8 mouse cellular contexts compared by ENCODE assay signal in the genomic region with DNA sequence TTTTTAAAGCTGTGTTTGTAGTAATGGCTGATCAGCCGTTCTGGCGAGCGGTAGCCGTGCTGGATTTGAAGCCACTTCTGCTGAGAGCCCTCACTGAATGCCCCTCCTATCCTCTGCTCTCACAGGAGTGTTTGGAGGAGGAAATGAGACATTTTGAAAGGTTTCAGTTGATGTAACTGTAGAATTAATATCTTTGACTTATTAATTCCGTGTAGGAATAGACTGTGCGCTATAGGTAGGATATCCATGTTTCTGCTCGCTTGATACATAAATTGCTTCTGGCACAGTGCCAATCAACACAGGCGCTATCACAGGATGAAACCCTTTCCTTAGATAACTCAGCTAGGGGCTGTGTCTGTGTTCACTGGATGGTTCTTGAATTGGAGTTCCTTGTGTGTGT.
DNase-seq lines count a peak whose midpoint lies in the region; ATAC-seq and TF ChIP-seq lines count a peak whose summit lies in the region.

No protein-coding gene starts in this region.

- TF ChIP-seq EP300 in heart, adult 2 months (IDR thresholded peaks at IDR 0.05; ENCODE audit: insufficient read depth, low read depth, low read length): no peak

- peaks cover 5% of the 10 kb centered on the region for H3K79me2 ChIP-seq in heart, adult 2 months (replicated peaks; ENCODE audit: control insufficient read depth, insufficient read depth, low read length)

- H3K4me1 ChIP-seq in heart, adult 2 months (ENCODE audit: control insufficient read depth, insufficient read depth, low read length): peaks cover 8% of the 10 kb centered on the region
- peaks cover 51% of the 10 kb centered on the region for H3K4me1 ChIP-seq in forebrain, embryonic 15.5 days

- TF ChIP-seq POLR2A in heart, adult 2 months (IDR thresholded peaks at IDR 0.05; ENCODE audit: insufficient read depth, low read depth, low read length): no peak

- no peak for TF ChIP-seq CTCF in heart, adult 2 months (IDR thresholded peaks at IDR 0.05)

- peak; percentile 33; the same call in 1 of the 2 replicates for ATAC-seq in forebrain, embryonic 15.5 days (replicated peaks)
- ATAC-seq in megakaryocyte, adult 5-6 weeks (ENCODE audit: poor library complexity, severe bottlenecking): 0 out of 2 replicates have a peak, but pooled peaks have one; percentile 33

- no peak overlapping the region for H3K4me3 ChIP-seq in heart, adult 2 months
- H3K4me3 ChIP-seq in forebrain, embryonic 15.5 days: no peak overlapping the region

- no peak overlapping the region for H3K27ac ChIP-seq in heart, adult 2 months
- H3K27ac ChIP-seq in forebrain, embryonic 15.5 days (replicated peaks): peak overlapping the region; percentile 73

- 35% methylated on average over 8 of the region's 8 CpGs for WGBS in heart, adult 2 months
- whole genome bisulfite sequencing in forebrain, embryonic 15.5 days: 29% methylated on average over 8 of the region's 8 CpGs

- H3K36me3 ChIP-seq in heart, adult 2 months (ENCODE audit: control insufficient read depth, insufficient read depth, low read length): peaks cover 4% of the 10 kb centered on the region; the same call in 1 of the 2 replicates
- H3K36me3 ChIP-seq in forebrain, embryonic 15.5 days: no peaks in the 10 kb centered on the region

- peak overlapping the region; percentile 6; the same call in 1 of the 2 replicates for H3K4me2 ChIP-seq in forebrain, embryonic 15.5 days (replicated peaks)

- peak; percentile 77 for DNase-seq in heart, adult 11 months
- DNase-seq in heart, adult 2 months: no peak
- peak; percentile 74 for DNase-seq in 416B (ENCODE audit: low read depth)
- DNase-seq in testis, postnatal 10 days (ENCODE audit: low spot score): no peak
- DNase-seq in adrenal gland, postnatal 4 days (ENCODE audit: low spot score in 2 of 2): no peak
- DNase-seq in heart, postnatal 14 days: no peak

- H3K9ac ChIP-seq in heart, adult 2 months (ENCODE audit: low read depth, low read length): no peak overlapping the region
- no peak overlapping the region for H3K9ac ChIP-seq in forebrain, embryonic 15.5 days (replicated peaks)

- no peaks in the 10 kb centered on the region for H3K27me3 ChIP-seq in heart, adult 2 months (ENCODE audit: control insufficient read depth, insufficient read depth, low read length)
- no peaks in the 10 kb centered on the region for H3K27me3 ChIP-seq in forebrain, embryonic 15.5 days

- no peaks in the 10 kb centered on the region for H3K9me3 ChIP-seq in forebrain, embryonic 15.5 days

- intact Hi-C loops in heart, adult 2 months (cut with DNase I): no loop called here
- intact Hi-C loops in heart, postnatal 14 days (cut with DNase I): no loop called here

Comparison
In these comparisons a context has a peak if more than half of its experiments do, and no peak if none do; other contexts are left out.
1. DNase-seq: peak in heart, adult 11 months (single experiment) and 416B (single experiment); none in heart, adult 2 months (0 of 2), testis, postnatal 10 days (single experiment), adrenal gland, postnatal 4 days (0 of 2) and heart, postnatal 14 days (0 of 2).